Mouse (Mus musculus) ES-Bruce4 (cell line): Measurements from ENCODE around the gene Adamtsl1. TPM values are rescaled to one million over a fixed set of nuclear protein-coding genes. Genes with fewer than 3 reads are reported as not detected.

Experiments
- H3K27ac ChIP-seq: 2 replicates; pipeline ENCODE4 v1.5.1; 2012; ENCODE audit warnings: low read length, inconsistent platforms; ENCODE audit not compliant: insufficient read depth
- H3K27me3 ChIP-seq: 2 replicates; pipeline ENCODE4 v1.6.1; 2012; ENCODE audit warnings: mild to moderate bottlenecking, low read length, inconsistent platforms; ENCODE audit not compliant: control insufficient read depth, poor library complexity, insufficient read depth, severe bottlenecking
- H3K36me3 ChIP-seq: 2 replicates; pipeline ENCODE4 v1.6.1; 2012; ENCODE audit warnings: inconsistent platforms, mild to moderate bottlenecking, low read length, moderate library complexity; ENCODE audit not compliant: control insufficient read depth, poor library complexity, insufficient read depth, severe bottlenecking
- H3K4me1 ChIP-seq: one replicate; pipeline ENCODE4 v1.8.1; 2011; ENCODE audit warnings: low read length; ENCODE audit not compliant: control insufficient read depth, insufficient read depth
- H3K4me3 ChIP-seq: 2 replicates; pipeline ENCODE4 v1.5.1; 2011; ENCODE audit warnings: low read depth, mild to moderate bottlenecking, low read length
- H3K9ac ChIP-seq: 2 replicates; pipeline ENCODE4 v1.6.1; 2012; ENCODE audit warnings: low read depth, mild to moderate bottlenecking, inconsistent platforms; ENCODE audit not compliant: poor library complexity, severe bottlenecking
- H3K9me3 ChIP-seq: replicated peaks from 2 replicates; pipeline ENCODE4 v1.6.1; 2012; ENCODE audit warnings: mild to moderate bottlenecking, low read length, inconsistent platforms; ENCODE audit not compliant: control insufficient read depth, poor library complexity, insufficient read depth, severe bottlenecking
- CTCF ChIP-seq: IDR thresholded peaks from one replicate; pipeline ENCODE4 v1.8.1; 2011; ENCODE audit warnings: low read depth, low read length
- EP300 ChIP-seq: IDR thresholded peaks from 2 replicates; pipeline ENCODE4 v1.6.1; 2011; ENCODE audit warnings: low read depth, low read length; ENCODE audit not compliant: insufficient read depth
- POLR2A ChIP-seq: IDR thresholded peaks from one replicate; pipeline ENCODE4 v1.8.1; 2011; ENCODE audit warnings: low read length; ENCODE audit not compliant: insufficient read depth
- polyA plus RNA-seq: library from polyadenylated mRNA; stranded (reverse); fragments of >200 nt; gene quantifications from 2 replicates; pipeline ENCODE4 v1.2.4, GENCODE M21; 2011; ENCODE audit warnings: low read depth; ENCODE audit not compliant: missing spikeins, insufficient read depth, insufficient read length

Adamtsl1 gene
- polyA plus RNA-seq, 1 experiment: 2.0 TPM

DNA sequence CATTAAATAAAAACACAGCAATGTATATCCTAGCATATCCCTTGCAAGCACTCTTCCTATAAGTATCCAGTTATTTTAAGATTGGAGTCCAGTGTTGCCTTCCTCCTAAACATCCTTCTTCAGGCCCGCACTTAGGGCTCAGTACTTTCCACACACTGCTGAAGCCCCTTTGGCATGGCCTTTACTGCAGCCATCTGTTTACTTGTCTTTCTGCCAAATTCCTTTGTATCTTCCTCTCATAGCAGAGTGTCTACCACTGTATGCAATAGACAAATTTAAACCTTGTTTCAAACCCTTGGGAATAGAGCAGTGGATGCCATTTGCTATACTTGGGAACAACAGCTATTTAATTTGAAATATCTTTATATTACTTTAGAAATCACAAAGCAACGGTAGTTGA, 213.8 kb downstream of the Adamtsl1 start:
- Histone ChIP-seq H3K27ac (no peak overlapping the region), H3K9ac (no peak overlapping the region), H3K36me3 (no peaks in the 10 kb centered on the region), H3K4me3 (no peak overlapping the region), H3K27me3 (no peaks in the 10 kb centered on the region), H3K9me3 (no peaks in the 10 kb centered on the region), H3K4me1 (no peaks in the 10 kb centered on the region)
- TF ChIP-seq POLR2A (no peak), EP300 (no peak), CTCF (no peak)

DNA sequence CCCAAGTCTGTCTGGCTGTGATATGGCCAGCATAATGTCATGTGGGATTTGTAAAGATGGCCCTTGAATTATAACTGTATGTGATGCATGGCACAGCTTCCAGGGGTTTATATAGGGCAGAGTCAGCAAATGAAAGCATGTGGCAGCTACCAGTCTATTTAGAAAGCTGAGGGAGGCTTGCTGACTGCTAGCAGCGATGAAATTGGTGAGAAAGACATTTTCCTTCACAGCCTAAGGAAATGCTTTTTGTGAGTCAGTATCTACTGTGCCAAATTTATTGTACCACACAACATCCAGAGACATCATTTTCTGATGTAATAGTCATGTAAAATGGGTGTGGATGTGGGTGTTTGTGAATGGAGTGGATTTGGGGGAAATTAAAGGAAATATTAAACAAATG, 214.4 kb downstream of the Adamtsl1 start:
- Histone ChIP-seq H3K9ac (no peak overlapping the region), H3K27me3 (no peaks in the 10 kb centered on the region), H3K9me3 (no peaks in the 10 kb centered on the region), H3K4me3 (no peak overlapping the region), H3K27ac (no peak overlapping the region), H3K4me1 (no peaks in the 10 kb centered on the region), H3K36me3 (no peaks in the 10 kb centered on the region)
- TF ChIP-seq POLR2A (no peak), EP300 (no peak), CTCF (no peak)

DNA sequence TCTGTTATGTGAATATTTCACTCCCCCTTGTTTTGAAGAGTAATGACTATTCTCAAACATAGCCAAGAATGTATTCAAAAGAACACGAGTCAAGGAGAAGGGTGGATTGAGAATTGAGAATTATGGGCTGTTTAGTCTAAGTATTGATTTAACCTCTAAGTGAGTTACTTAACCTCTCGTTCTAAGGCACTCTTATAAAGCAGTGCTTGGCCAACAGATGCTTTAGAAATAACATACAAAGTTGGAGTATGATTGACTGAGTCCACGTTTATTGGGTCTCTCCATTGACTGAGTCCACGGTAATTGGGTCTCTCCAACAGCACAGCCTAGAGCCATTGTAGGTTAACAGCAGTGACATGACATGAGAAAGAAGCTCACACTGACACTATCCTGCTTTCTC, 226.5 kb downstream of the Adamtsl1 start:
- TF ChIP-seq CTCF (no peak), EP300 (no peak), POLR2A (no peak)
- Histone ChIP-seq H3K9me3 (no peaks in the 10 kb centered on the region), H3K27ac (no peak overlapping the region), H3K27me3 (no peaks in the 10 kb centered on the region), H3K4me1 (no peaks in the 10 kb centered on the region), H3K36me3 (no peaks in the 10 kb centered on the region), H3K4me3 (no peak overlapping the region), H3K9ac (no peak overlapping the region)

DNA sequence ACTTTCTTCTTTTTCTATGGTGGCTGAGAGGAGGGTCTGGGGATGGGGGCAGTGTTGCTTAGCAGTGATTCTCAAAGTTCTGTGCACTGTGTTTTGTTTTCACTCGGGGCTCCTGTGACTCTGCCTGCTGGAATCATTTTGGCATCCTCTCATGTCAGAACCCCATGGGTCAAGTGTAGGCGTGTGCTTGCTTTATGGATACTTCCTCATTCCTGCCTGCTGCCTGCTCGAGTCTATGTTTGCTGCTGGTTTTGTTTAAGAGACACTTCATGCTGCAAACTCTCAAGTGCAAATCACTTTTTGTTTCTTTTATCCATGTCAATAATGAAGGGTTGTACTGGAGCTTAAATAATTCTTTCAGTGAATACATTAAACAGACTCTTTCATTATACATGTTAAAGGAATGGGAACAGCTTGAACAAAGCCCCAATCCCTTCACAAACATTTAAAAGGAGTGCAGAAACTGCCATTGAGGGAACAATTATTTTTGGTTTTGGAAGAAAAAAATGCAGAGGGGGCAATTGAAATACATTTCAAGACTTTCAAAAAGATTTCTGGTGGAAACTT, 227.9 kb downstream of the Adamtsl1 start:
- no peak overlapping the region for H3K9ac ChIP-seq

DNA sequence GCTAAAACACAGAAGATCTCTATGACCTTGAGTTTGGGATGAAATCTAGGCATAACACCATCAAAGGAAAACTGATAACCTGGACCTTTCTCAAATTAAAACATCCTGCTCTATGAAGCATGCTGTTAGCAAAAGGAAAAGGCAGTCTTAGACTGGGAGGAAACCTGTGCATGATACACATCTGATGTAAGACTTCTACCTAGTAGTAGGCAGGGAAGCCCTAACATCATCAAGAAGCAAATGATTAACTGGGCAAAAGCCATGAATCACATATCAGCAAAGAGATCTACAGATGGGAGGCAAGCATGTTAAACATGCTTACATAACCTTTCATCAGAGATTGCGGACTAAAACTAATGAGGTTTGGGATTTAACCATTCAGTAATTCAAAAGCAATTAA, 229.5 kb downstream of the Adamtsl1 start:
- H3K36me3 ChIP-seq: no peaks in the 10 kb centered on the region
- no peak overlapping the region for H3K27ac ChIP-seq
- H3K27me3 ChIP-seq: no peaks in the 10 kb centered on the region
- TF ChIP-seq CTCF: no peak
- TF ChIP-seq POLR2A: no peak
- TF ChIP-seq EP300: no peak
- H3K4me3 ChIP-seq: no peak overlapping the region
- no peak overlapping the region for H3K9ac ChIP-seq
- no peaks in the 10 kb centered on the region for H3K9me3 ChIP-seq
- no peaks in the 10 kb centered on the region for H3K4me1 ChIP-seq

More for the DNA sequence above, 227.9 kb downstream of the Adamtsl1 start:
- Histone ChIP-seq H3K27me3 (no peaks in the 10 kb centered on the region), H3K36me3 (no peaks in the 10 kb centered on the region), H3K4me1 (no peaks in the 10 kb centered on the region), H3K27ac (no peak overlapping the region), H3K4me3 (no peak overlapping the region), H3K9me3 (no peaks in the 10 kb centered on the region)
- TF ChIP-seq CTCF: no peak
- no peak for TF ChIP-seq POLR2A
- no peak for TF ChIP-seq EP300

DNA sequence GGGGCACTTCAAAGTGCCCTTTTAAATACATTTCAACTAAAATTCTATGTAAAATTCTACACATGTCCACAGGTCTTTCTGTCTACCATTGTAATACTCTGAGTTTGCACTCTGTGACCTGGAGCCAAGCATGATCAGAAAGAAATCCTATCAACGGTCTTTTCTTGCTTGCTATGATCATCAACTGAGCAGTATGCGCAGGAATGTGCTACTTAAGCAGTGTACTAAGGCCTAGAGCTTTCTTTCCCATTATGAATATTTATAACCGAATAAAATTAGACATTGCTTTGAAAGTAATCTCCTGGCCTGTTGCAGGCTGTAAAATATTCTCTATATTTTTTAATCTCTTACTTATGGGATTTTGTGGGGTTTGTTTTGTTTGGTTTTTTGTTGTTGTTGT, 248.7 kb downstream of the Adamtsl1 start:
- no peak for TF ChIP-seq EP300
- TF ChIP-seq CTCF: no peak
- no peak for TF ChIP-seq POLR2A
- H3K27ac ChIP-seq: no peak overlapping the region
- no peaks in the 10 kb centered on the region for H3K4me1 ChIP-seq
- H3K4me3 ChIP-seq: no peak overlapping the region
- no peaks in the 10 kb centered on the region for H3K9me3 ChIP-seq
- no peaks in the 10 kb centered on the region for H3K27me3 ChIP-seq
- H3K9ac ChIP-seq: no peak overlapping the region
- no peaks in the 10 kb centered on the region for H3K36me3 ChIP-seq
